8 mouse cellular contexts compared by ENCODE assay signal in the genomic region with DNA sequence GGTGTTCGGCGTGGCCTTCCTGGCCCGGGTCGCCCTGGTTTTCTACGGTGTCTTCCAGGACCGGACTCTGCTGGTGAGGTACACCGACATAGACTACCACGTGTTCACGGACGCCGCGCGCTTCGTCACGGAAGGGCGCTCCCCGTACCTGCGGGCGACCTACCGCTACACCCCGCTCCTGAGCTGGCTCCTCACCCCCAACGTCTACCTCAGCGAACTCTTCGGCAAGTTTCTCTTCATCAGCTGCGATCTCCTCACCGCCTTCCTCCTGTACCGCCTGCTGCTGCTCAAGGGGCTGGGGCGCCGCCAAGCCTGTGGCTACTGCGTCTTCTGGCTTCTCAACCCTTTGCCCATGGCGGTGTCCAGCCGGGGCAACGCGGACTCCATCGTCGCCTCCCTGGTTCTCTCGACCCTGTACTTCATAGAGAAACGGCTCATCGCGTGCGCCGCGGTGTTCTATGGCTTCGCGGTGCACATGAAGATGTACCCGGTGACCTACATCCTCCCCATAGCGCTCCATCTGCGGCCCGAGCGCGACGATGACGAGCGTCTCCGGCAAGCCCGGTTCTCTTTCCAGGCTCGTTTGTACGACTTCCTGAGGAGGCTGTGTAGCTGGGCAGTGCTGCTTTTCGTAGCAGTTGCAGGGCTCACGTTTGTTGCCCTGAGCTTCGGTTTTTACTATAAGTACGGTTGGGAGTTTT. TPM values are rescaled to one million over a fixed set of nuclear protein-coding genes. Genes with fewer than 3 reads are reported as not detected.
A peak's percentile ranks its signal among the peaks of the same experiment; 100 is the strongest.
DNase-seq lines count a peak whose midpoint lies in the region; ATAC-seq and TF ChIP-seq lines count a peak whose summit lies in the region.

No protein-coding gene starts in this region.

- H3K27me3 ChIP-seq in spleen, adult 2 months (ENCODE audit: control insufficient read depth, insufficient read depth, low read length), result no peaks in the 10 kb centered on the region
- H3K27me3 ChIP-seq in midbrain, embryonic 11.5 days (ENCODE audit: control insufficient read depth, insufficient read depth, low read length), result no peaks in the 10 kb centered on the region

- no peak; the same call in none of the 2 replicates for ATAC-seq in midbrain, embryonic 11.5 days (ENCODE audit: low FRiP score)

- peak overlapping the region; percentile 100 for H3K4me2 ChIP-seq in midbrain, embryonic 11.5 days

- under 1% methylated on average over 62 of the region's 62 CpGs for WGBS in spleen, adult 2 months
- 3% methylated on average over 62 of the region's 62 CpGs for WGBS in midbrain, embryonic 11.5 days

- TF ChIP-seq POLR2A in spleen, adult 2 months (IDR thresholded peaks at IDR 0.05; ENCODE audit: low read depth, low read length), result no peak
- no peak for TF ChIP-seq POLR2A in bone marrow macrophage, adult 2 months (IDR thresholded peaks at IDR 0.05; ENCODE audit: borderline replicate concordance, low read depth, low read length)

- peak overlapping the region; percentile 83 for H3K9ac ChIP-seq in midbrain, embryonic 11.5 days (ENCODE audit: low read length)

- peaks cover 8% of the 10 kb centered on the region for H3K4me1 ChIP-seq in spleen, adult 2 months (ENCODE audit: control insufficient read depth, insufficient read depth, insufficient read length)
- H3K4me1 ChIP-seq in bone marrow macrophage, adult 2 months (ENCODE audit: control insufficient read depth, insufficient read depth, low read length), result peaks cover 33% of the 10 kb centered on the region
- H3K4me1 ChIP-seq in midbrain, embryonic 11.5 days (ENCODE audit: control insufficient read depth, insufficient read depth, low read length), result peaks cover 17% of the 10 kb centered on the region

- peaks cover 6% of the 10 kb centered on the region; the same call in 1 of the 2 replicates for H3K36me3 ChIP-seq in spleen, adult 2 months (ENCODE audit: control insufficient read depth, insufficient read depth, low read length)
- H3K36me3 ChIP-seq in midbrain, embryonic 11.5 days (ENCODE audit: control insufficient read depth, insufficient read depth, low read length), result peaks cover 3% of the 10 kb centered on the region; the same call in 1 of the 2 replicates

- no peaks in the 10 kb centered on the region for H3K9me3 ChIP-seq in midbrain, embryonic 11.5 days (ENCODE audit: control insufficient read depth, low read length)

- H3K4me3 ChIP-seq in spleen, adult 2 months (ENCODE audit: extremely low read depth, insufficient read depth, insufficient read length), result peak overlapping the region; percentile 90
- peak overlapping the region; percentile 82 for H3K4me3 ChIP-seq in bone marrow macrophage, adult 2 months (ENCODE audit: insufficient read depth, low read length)
- peak overlapping the region; percentile 97 for H3K4me3 ChIP-seq in midbrain, embryonic 11.5 days (ENCODE audit: low read depth, low read length)

- no peak for TF ChIP-seq CTCF in spleen, adult 2 months (IDR thresholded peaks at IDR 0.05; ENCODE audit: extremely low read depth, insufficient read depth, insufficient read length, insufficient replicate concordance)
- TF ChIP-seq CTCF in bone marrow macrophage, adult 2 months (IDR thresholded peaks at IDR 0.05; ENCODE audit: low read depth, low read length), result no peak

- H3K27ac ChIP-seq in spleen, adult 2 months (ENCODE audit: insufficient read depth, low read length), result peak overlapping the region; percentile 71
- H3K27ac ChIP-seq in bone marrow macrophage, adult 2 months (ENCODE audit: insufficient read depth, low read depth, low read length), result peak overlapping the region; percentile 22
- H3K27ac ChIP-seq in midbrain, embryonic 11.5 days (ENCODE audit: low read depth, low read length), result peak overlapping the region; percentile 16; the same call in 1 of the 2 replicates

- DNase-seq in spleen, adult 2 months (ENCODE audit: low read depth in 1 of 2, low spot score in 2 of 2), result peak in 1 of 2 experiments; percentile 11
- no peak for DNase-seq in spleen, postnatal 14 days (ENCODE audit: low spot score in 2 of 2)
- DNase-seq in heart, adult 9 months (ENCODE audit: low spot score in 2 of 2), result peak; percentile 17 to 24
- DNase-seq in kidney, postnatal 10 days, result peak; percentile 52
- no peak for DNase-seq in midbrain, embryonic 11.5 days (ENCODE audit: low spot score, missing footprints)
- peak; percentile 43 for DNase-seq in thymus, postnatal 25 days
- no peak for DNase-seq in layer of hippocampus, adult 11-12 months (ENCODE audit: low spot score)

RNA-seq across cellular contexts. Expression of a gene that starts 0.6 kb away (rescaled TPM):
- polyA plus RNA-seq in spleen, adult 2 months (2012; rRNA removed), result 8.8 and 11.5 TPM in 2 replicates
- polyA plus RNA-seq in bone marrow macrophage, adult 2 months (2012; ENCODE audit: insufficient read depth, insufficient read length, missing spikeins), result 14.3 and 15.4 TPM in 2 replicates
- polyA plus RNA-seq in midbrain, embryonic 11.5 days (2014; fragmentation: Nextera tagmentation; extraction: Ambion mirVana), result 11.0 and 12.2 TPM in 2 replicates

RNA-seq across cellular contexts. Expression of a gene that starts 35.9 kb away (rescaled TPM):
- 6.7 and 7.3 TPM in 2 replicates for polyA plus RNA-seq in spleen, adult 2 months (2012; rRNA removed)
- polyA plus RNA-seq in bone marrow macrophage, adult 2 months (2012; ENCODE audit: insufficient read depth, insufficient read length, missing spikeins), result 52.3 and 58.4 TPM in 2 replicates
- polyA plus RNA-seq in midbrain, embryonic 11.5 days (2014; fragmentation: Nextera tagmentation; extraction: Ambion mirVana), result 0.75 TPM in 2 replicates

RNA-seq across cellular contexts. Expression of a gene that starts 47.8 kb away (rescaled TPM):
- 2.1 and 3.9 TPM in 2 replicates for polyA plus RNA-seq in spleen, adult 2 months (2012; rRNA removed)
- 1.8 and 2.2 TPM in 2 replicates for polyA plus RNA-seq in bone marrow macrophage, adult 2 months (2012; ENCODE audit: insufficient read depth, insufficient read length, missing spikeins)
- polyA plus RNA-seq in midbrain, embryonic 11.5 days (2014; fragmentation: Nextera tagmentation; extraction: Ambion mirVana), result 0.37 and 0.43 TPM in 2 replicates

Comparison
In these comparisons a context has a peak if more than half of its experiments do, and no peak if none do; other contexts are left out.
1. DNase-seq: peak in heart, adult 9 months (2 of 2), kidney, postnatal 10 days (single experiment) and thymus, postnatal 25 days (single experiment); none in spleen, postnatal 14 days (0 of 2), midbrain, embryonic 11.5 days (single experiment) and layer of hippocampus, adult 11-12 months (single experiment).
2. H3K27ac ChIP-seq: peak in every context shown above with its lines; median percentile 71 in spleen, adult 2 months; 22 in bone marrow macrophage, adult 2 months; 16 in midbrain, embryonic 11.5 days.
3. Peak in every context shown above with its lines, with median percentiles within 50 percentile points of each other: H3K4me3 ChIP-seq.